Mouse (Mus musculus): ENCODE measurements at regions not wholly inside any gene's neighbourhood (a gene's known extent, or its start where the extent isn't known, plus 50 kb on each side); places are given as distances from the start of the nearest gene placed in this dataset.

GRCm38 (mm10) chr3:113811790-113812189, 181.8 kb upstream of the Rnpc3 start:
- no peaks in the 10 kb centered on the region for H3K4me1 ChIP-seq
- no peak for ATAC-seq (ENCODE audit: insufficient read depth, low FRiP score, low read depth)
- 83% methylated on average over 6 of the region's 6 CpGs for WGBS

GRCm38 (mm10) chr3:113859421-113859820, 170.9 kb upstream of the Col11a1 start:
- Histone ChIP-seq H3K4me1 (no peaks in the 10 kb centered on the region), H3K4me3 (replicated peaks) (no peak overlapping the region), H3K36me3 (no peaks in the 10 kb centered on the region), H3K9ac (no peak overlapping the region), H3K27me3 (replicated peaks) (no peaks in the 10 kb centered on the region), H3K27ac (peak overlapping the region; percentile 28; the same call in 1 of the 2 replicates), H3K4me2 (no peak overlapping the region), H3K9me3 (no peaks in the 10 kb centered on the region)
- no peak for ATAC-seq (ENCODE audit: insufficient read depth, low FRiP score, low read depth)
- WGBS: 21% methylated on average over 1 of the region's 1 CpGs

More at GRCm38 (mm10) chr3:113811790-113812189, 181.8 kb upstream of the Rnpc3 start:
- Histone ChIP-seq H3K4me2 (no peak overlapping the region), H3K9ac (no peak overlapping the region), H3K36me3 (no peaks in the 10 kb centered on the region), H3K27ac (no peak overlapping the region), H3K27me3 (replicated peaks) (no peaks in the 10 kb centered on the region), H3K4me3 (replicated peaks) (no peak overlapping the region), H3K9me3 (no peaks in the 10 kb centered on the region)

DNA sequence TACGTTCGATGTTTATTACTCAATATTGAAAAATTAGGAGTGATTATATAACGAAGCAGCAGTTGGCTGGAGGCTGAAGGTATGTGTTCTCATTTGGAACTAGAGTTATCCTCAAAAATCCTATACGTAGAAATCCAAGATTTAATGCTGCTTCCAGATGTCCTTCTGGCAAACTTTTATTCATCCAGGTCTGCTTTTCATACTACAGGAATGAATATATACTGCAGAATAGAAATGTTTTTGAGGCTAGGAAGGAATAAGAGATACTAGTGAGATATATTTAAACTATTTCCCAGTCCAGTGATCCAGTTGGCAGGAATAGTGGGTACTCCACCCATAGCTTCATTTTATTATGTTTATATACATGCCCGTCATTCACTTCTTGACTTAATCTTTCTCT, 170.3 kb upstream of the Col11a1 start:
- Histone ChIP-seq H3K9ac (no peak overlapping the region), H3K4me1 (no peaks in the 10 kb centered on the region), H3K27ac (no peak overlapping the region), H3K4me2 (no peak overlapping the region), H3K27me3 (replicated peaks) (no peaks in the 10 kb centered on the region), H3K36me3 (no peaks in the 10 kb centered on the region), H3K9me3 (no peaks in the 10 kb centered on the region), H3K4me3 (replicated peaks) (no peak overlapping the region)
- peak; percentile 18; the same call in 1 of the 2 replicates for ATAC-seq (ENCODE audit: insufficient read depth, low FRiP score, low read depth)
- 35% methylated on average over 5 of the region's 5 CpGs for WGBS

GRCm38 (mm10) chr3:113860426-113860825, 169.9 kb upstream of the Col11a1 start:
- no peaks in the 10 kb centered on the region for H3K9me3 ChIP-seq
- no peak overlapping the region for H3K9ac ChIP-seq
- no peaks in the 10 kb centered on the region for H3K36me3 ChIP-seq
- H3K4me3 ChIP-seq (replicated peaks): no peak overlapping the region
- no peak overlapping the region for H3K4me2 ChIP-seq
- no peaks in the 10 kb centered on the region for H3K4me1 ChIP-seq
- H3K27ac ChIP-seq: no peak overlapping the region
- H3K27me3 ChIP-seq (replicated peaks): no peaks in the 10 kb centered on the region
- ATAC-seq (ENCODE audit: insufficient read depth, low FRiP score, low read depth): peak; percentile 31; the same call in 1 of the 2 replicates

GRCm38 (mm10) chr3:113873226-113873625, 157.1 kb upstream of the Col11a1 start:
- H3K9me3 ChIP-seq: no peaks in the 10 kb centered on the region
- no peak overlapping the region for H3K4me3 ChIP-seq (replicated peaks)
- 45% methylated on average over 4 of the region's 4 CpGs for WGBS
- no peak for ATAC-seq (ENCODE audit: insufficient read depth, low FRiP score, low read depth)
- no peak overlapping the region for H3K9ac ChIP-seq
- H3K4me2 ChIP-seq: no peak overlapping the region
- H3K36me3 ChIP-seq: no peaks in the 10 kb centered on the region
- H3K27ac ChIP-seq: no peak overlapping the region
- no peaks in the 10 kb centered on the region for H3K27me3 ChIP-seq (replicated peaks)
- H3K4me1 ChIP-seq: no peaks in the 10 kb centered on the region

GRCm38 (mm10) chr3:113905162-113905561, 125.2 kb upstream of the Col11a1 start:
- H3K4me1 ChIP-seq: no peaks in the 10 kb centered on the region
- H3K9ac ChIP-seq: no peak overlapping the region
- no peak overlapping the region for H3K27ac ChIP-seq
- H3K27me3 ChIP-seq (replicated peaks): no peaks in the 10 kb centered on the region
- 86% methylated on average over 1 of the region's 1 CpGs for WGBS
- H3K9me3 ChIP-seq: no peaks in the 10 kb centered on the region
- H3K4me2 ChIP-seq: no peak overlapping the region
- no peak for ATAC-seq (ENCODE audit: insufficient read depth, low FRiP score, low read depth)
- H3K36me3 ChIP-seq: no peaks in the 10 kb centered on the region
- no peak overlapping the region for H3K4me3 ChIP-seq (replicated peaks)

- no peak overlapping the region for H3K4me3 ChIP-seq (replicated peaks)
- no peaks in the 10 kb centered on the region for H3K4me1 ChIP-seq
- no peak overlapping the region for H3K27ac ChIP-seq
- no peaks in the 10 kb centered on the region for H3K9me3 ChIP-seq
- WGBS: 68% methylated on average over 2 of the region's 2 CpGs
- H3K27me3 ChIP-seq (replicated peaks): no peaks in the 10 kb centered on the region
- no peak overlapping the region for H3K9ac ChIP-seq
- H3K36me3 ChIP-seq: no peaks in the 10 kb centered on the region
- H3K4me2 ChIP-seq: no peak overlapping the region
- no peak; the same call in 1 of the 2 replicates for ATAC-seq (ENCODE audit: insufficient read depth, low FRiP score, low read depth)
Observed at GRCm38 (mm10) chr3:113919350-113920179, 110.8 kb upstream of the Col11a1 start.

- no peaks in the 10 kb centered on the region for H3K4me1 ChIP-seq
- no peak overlapping the region for H3K4me3 ChIP-seq (replicated peaks)
- no peaks in the 10 kb centered on the region for H3K36me3 ChIP-seq
- 68% methylated on average over 3 of the region's 3 CpGs for WGBS
- H3K27me3 ChIP-seq (replicated peaks): no peaks in the 10 kb centered on the region
- no peak overlapping the region for H3K9ac ChIP-seq
- no peaks in the 10 kb centered on the region for H3K9me3 ChIP-seq
- H3K27ac ChIP-seq: no peak overlapping the region
- ATAC-seq (ENCODE audit: insufficient read depth, low FRiP score, low read depth): no peak
- no peak overlapping the region for H3K4me2 ChIP-seq
Observed at GRCm38 (mm10) chr3:113931553-113931952, 98.8 kb upstream of the Col11a1 start.

DNA sequence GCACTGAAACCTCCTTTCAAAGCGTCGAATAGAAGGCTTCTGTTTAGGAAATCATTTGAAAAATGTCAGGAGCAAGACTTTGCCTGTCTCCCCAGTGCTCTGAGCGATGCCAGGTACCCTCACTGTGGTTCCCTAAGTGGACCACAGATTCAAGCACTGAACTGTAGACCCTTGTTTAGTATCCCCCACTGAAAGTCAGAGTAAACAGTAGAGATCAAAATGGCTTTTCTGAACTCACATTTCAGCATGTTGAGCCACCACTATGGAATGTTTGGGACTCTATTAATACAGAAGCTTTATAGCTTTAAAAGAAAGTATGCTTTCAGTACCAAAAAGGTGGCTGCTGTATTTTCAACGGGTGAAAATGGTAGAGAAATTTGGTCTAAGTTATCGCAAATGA, 79.8 kb upstream of the Col11a1 start:
- ATAC-seq (ENCODE audit: insufficient read depth, low FRiP score, low read depth): no peak

DNA sequence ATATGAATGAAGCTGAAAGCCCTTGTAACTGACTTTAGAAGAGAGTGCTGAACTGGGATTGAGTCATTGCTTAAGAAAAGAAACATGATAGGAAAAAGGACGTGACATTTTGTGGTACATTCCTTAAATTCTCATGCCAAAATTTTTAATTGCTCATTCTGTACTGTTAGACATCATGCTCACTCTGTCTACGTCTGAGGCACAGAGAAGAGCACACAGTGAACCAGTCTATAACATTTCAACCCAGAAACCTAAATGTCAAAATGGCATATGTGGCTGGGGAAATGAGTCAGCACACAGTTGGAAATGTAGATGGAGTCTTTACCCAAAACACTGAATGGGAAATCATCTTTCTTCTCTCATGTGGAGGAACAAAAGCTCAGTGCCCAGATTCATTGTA, 77.9 kb upstream of the Col11a1 start:
- no peak for ATAC-seq (ENCODE audit: insufficient read depth, low FRiP score, low read depth)
- Histone ChIP-seq H3K36me3 (no peaks in the 10 kb centered on the region), H3K4me2 (no peak overlapping the region), H3K9ac (no peak overlapping the region), H3K9me3 (no peaks in the 10 kb centered on the region), H3K27ac (no peak overlapping the region), H3K4me1 (no peaks in the 10 kb centered on the region), H3K27me3 (replicated peaks) (no peaks in the 10 kb centered on the region), H3K4me3 (replicated peaks) (no peak overlapping the region)
- WGBS: 60% methylated on average over 2 of the region's 2 CpGs

More for the DNA sequence above, 79.8 kb upstream of the Col11a1 start:
- WGBS: 55% methylated on average over 5 of the region's 5 CpGs
- H3K4me1 ChIP-seq: no peaks in the 10 kb centered on the region
- no peaks in the 10 kb centered on the region for H3K36me3 ChIP-seq
- no peak overlapping the region for H3K4me2 ChIP-seq
- H3K4me3 ChIP-seq (replicated peaks): no peak overlapping the region
- no peaks in the 10 kb centered on the region for H3K27me3 ChIP-seq (replicated peaks)
- H3K27ac ChIP-seq: no peak overlapping the region
- H3K9me3 ChIP-seq: no peaks in the 10 kb centered on the region
- no peak overlapping the region for H3K9ac ChIP-seq

GRCm38 (mm10) chr3:113953113-113953512, 77.2 kb upstream of the Col11a1 start:
- no peak overlapping the region for H3K4me2 ChIP-seq
- H3K27ac ChIP-seq: no peak overlapping the region
- H3K27me3 ChIP-seq (replicated peaks): no peaks in the 10 kb centered on the region
- 21% methylated on average over 1 of the region's 1 CpGs for WGBS
- ATAC-seq (ENCODE audit: insufficient read depth, low FRiP score, low read depth): no peak
- no peak overlapping the region for H3K9ac ChIP-seq
- H3K4me3 ChIP-seq (replicated peaks): no peak overlapping the region
- H3K36me3 ChIP-seq: no peaks in the 10 kb centered on the region
- no peaks in the 10 kb centered on the region for H3K4me1 ChIP-seq
- H3K9me3 ChIP-seq: no peaks in the 10 kb centered on the region

GRCm38 (mm10) chr3:113954486-113954885, 75.9 kb upstream of the Col11a1 start:
- Histone ChIP-seq H3K9ac (no peak overlapping the region), H3K4me3 (replicated peaks) (no peak overlapping the region), H3K9me3 (no peaks in the 10 kb centered on the region), H3K4me2 (no peak overlapping the region), H3K27ac (no peak overlapping the region), H3K36me3 (no peaks in the 10 kb centered on the region), H3K27me3 (replicated peaks) (no peaks in the 10 kb centered on the region), H3K4me1 (no peaks in the 10 kb centered on the region)
- ATAC-seq (ENCODE audit: insufficient read depth, low FRiP score, low read depth): no peak

GRCm38 (mm10) chr3:113960080-113960479, 70.3 kb upstream of the Col11a1 start:
- H3K4me2 ChIP-seq: no peak overlapping the region
- no peak overlapping the region for H3K27ac ChIP-seq
- no peaks in the 10 kb centered on the region for H3K27me3 ChIP-seq (replicated peaks)
- no peak for ATAC-seq (ENCODE audit: insufficient read depth, low FRiP score, low read depth)
- no peak overlapping the region for H3K9ac ChIP-seq
- H3K36me3 ChIP-seq: no peaks in the 10 kb centered on the region
- H3K4me1 ChIP-seq: no peaks in the 10 kb centered on the region
- no peaks in the 10 kb centered on the region for H3K9me3 ChIP-seq
- H3K4me3 ChIP-seq (replicated peaks): no peak overlapping the region
- 57% methylated on average over 2 of the region's 2 CpGs for WGBS
